Mouse (Mus musculus): ENCODE results near the gene Oxct2b.
A peak's percentile ranks its signal among the peaks of the same experiment; 100 is the strongest.
"Not testable (repeated sequence)": the region's sequence is repeated elsewhere in the genome, so short reads cannot be mapped to it uniquely, and the experiment has no call there.

Oxct2b gene

GRCm38 (mm10) chr4:123085290-123085689 lies 30.8 kb upstream of the Oxct2b start:
- Histone ChIP-seq H3K9me3 (ENCODE audit: low read length) (no peaks in the 10 kb centered on the region), H3K36me3 (ENCODE audit: insufficient read depth, low read length) (no peaks in the 10 kb centered on the region), H3K27me3 (ENCODE audit: insufficient read depth, low read length) (peaks cover 17% of the 10 kb centered on the region), H3K4me1 (replicated peaks; ENCODE audit: low read depth, low read length) (peaks cover 6% of the 10 kb centered on the region), H3K4me3 (replicated peaks; ENCODE audit: low read length) (no peak overlapping the region)
- TF ChIP-seq NANOG (IDR thresholded peaks at IDR 0.05; ENCODE audit: borderline replicate concordance, low read length) (no peak), CTCF (conservative IDR thresholded peaks at IDR 0.05; ENCODE audit: low read length) (no peak), POU5F1 (IDR thresholded peaks at IDR 0.05; ENCODE audit: borderline replicate concordance, low read length) (no peak)

GRCm38 (mm10) chr4:123086381-123086780 lies 29.7 kb upstream of the Oxct2b start:
- Histone ChIP-seq H3K4me3 (replicated peaks; ENCODE audit: low read length) (no peak overlapping the region), H3K4me1 (replicated peaks; ENCODE audit: low read depth, low read length) (peaks cover 6% of the 10 kb centered on the region), H3K36me3 (ENCODE audit: insufficient read depth, low read length) (no peaks in the 10 kb centered on the region), H3K27me3 (ENCODE audit: insufficient read depth, low read length) (peaks cover 9% of the 10 kb centered on the region), H3K9me3 (ENCODE audit: low read length) (no peaks in the 10 kb centered on the region)
- peak; percentile 40 for TF ChIP-seq CTCF (conservative IDR thresholded peaks at IDR 0.05; ENCODE audit: low read length)
- no peak for TF ChIP-seq POU5F1 (IDR thresholded peaks at IDR 0.05; ENCODE audit: borderline replicate concordance, low read length)
- TF ChIP-seq NANOG (IDR thresholded peaks at IDR 0.05; ENCODE audit: borderline replicate concordance, low read length), result no peak

- H3K4me3 ChIP-seq (replicated peaks; ENCODE audit: low read length), result no peak overlapping the region
- H3K27me3 ChIP-seq (ENCODE audit: insufficient read depth, low read length), result peaks cover 5% of the 10 kb centered on the region
- no peaks in the 10 kb centered on the region for H3K36me3 ChIP-seq (ENCODE audit: insufficient read depth, low read length)
- peaks cover 12% of the 10 kb centered on the region for H3K4me1 ChIP-seq (replicated peaks; ENCODE audit: low read depth, low read length)
- no peaks in the 10 kb centered on the region for H3K9me3 ChIP-seq (ENCODE audit: low read length)
- TF ChIP-seq NANOG (IDR thresholded peaks at IDR 0.05; ENCODE audit: borderline replicate concordance, low read length) (no peak), CTCF (conservative IDR thresholded peaks at IDR 0.05; ENCODE audit: low read length) (no peak), POU5F1 (IDR thresholded peaks at IDR 0.05; ENCODE audit: borderline replicate concordance, low read length) (no peak)
These were observed 23.4 kb upstream of the Oxct2b start for GRCm38 (mm10) chr4:123092621-123093020.

- TF ChIP-seq NANOG (IDR thresholded peaks at IDR 0.05; ENCODE audit: borderline replicate concordance, low read length) (no peak), CTCF (conservative IDR thresholded peaks at IDR 0.05; ENCODE audit: low read length) (no peak), POU5F1 (IDR thresholded peaks at IDR 0.05; ENCODE audit: borderline replicate concordance, low read length) (no peak)
- H3K4me1 ChIP-seq (replicated peaks; ENCODE audit: low read depth, low read length), result peaks cover 12% of the 10 kb centered on the region
- peaks cover 5% of the 10 kb centered on the region for H3K27me3 ChIP-seq (ENCODE audit: insufficient read depth, low read length)
- H3K36me3 ChIP-seq (ENCODE audit: insufficient read depth, low read length), result no peaks in the 10 kb centered on the region
- H3K4me3 ChIP-seq (replicated peaks; ENCODE audit: low read length), result peak overlapping the region; percentile 30; the same call in 1 of the 2 replicates
- H3K9me3 ChIP-seq (ENCODE audit: low read length), result no peaks in the 10 kb centered on the region
These were observed 22.8 kb upstream of the Oxct2b start for GRCm38 (mm10) chr4:123093064-123093776.

- no peak overlapping the region for H3K4me3 ChIP-seq (replicated peaks; ENCODE audit: low read length)
- TF ChIP-seq CTCF (conservative IDR thresholded peaks at IDR 0.05; ENCODE audit: low read length), result no peak
- TF ChIP-seq NANOG (IDR thresholded peaks at IDR 0.05; ENCODE audit: borderline replicate concordance, low read length), result no peak
- TF ChIP-seq POU5F1 (IDR thresholded peaks at IDR 0.05; ENCODE audit: borderline replicate concordance, low read length), result no peak
- H3K36me3 ChIP-seq (ENCODE audit: insufficient read depth, low read length), result no peaks in the 10 kb centered on the region
- H3K9me3 ChIP-seq (ENCODE audit: low read length), result no peaks in the 10 kb centered on the region
- peaks cover 5% of the 10 kb centered on the region for H3K27me3 ChIP-seq (ENCODE audit: insufficient read depth, low read length)
- peaks cover 12% of the 10 kb centered on the region for H3K4me1 ChIP-seq (replicated peaks; ENCODE audit: low read depth, low read length)
These were observed 22.2 kb upstream of the Oxct2b start for GRCm38 (mm10) chr4:123093869-123094268.

GRCm38 (mm10) chr4:123104651-123105450 lies 11.2 kb upstream of the Oxct2b start, which contains the start of gene Bmp8b:
Gene Bmp8b (plus strand): TSS chr4:123105165.
- no peaks in the 10 kb centered on the region for H3K9me3 ChIP-seq (ENCODE audit: low read length)
- TF ChIP-seq POU5F1 (IDR thresholded peaks at IDR 0.05; ENCODE audit: borderline replicate concordance, low read length) (no peak), CTCF (conservative IDR thresholded peaks at IDR 0.05; ENCODE audit: low read length) (no peak), NANOG (IDR thresholded peaks at IDR 0.05; ENCODE audit: borderline replicate concordance, low read length) (no peak)
- peak within 1 kb of the TSS; percentile 84 for H3K4me3 ChIP-seq (replicated peaks; ENCODE audit: low read length)
- H3K4me1 ChIP-seq (replicated peaks; ENCODE audit: low read depth, low read length), result peaks cover 8% of the 10 kb centered on the region
- peaks cover 70% of the 10 kb centered on the region for H3K27me3 ChIP-seq (ENCODE audit: insufficient read depth, low read length)
- H3K36me3 ChIP-seq (ENCODE audit: insufficient read depth, low read length), result no peaks in the 10 kb centered on the region

GRCm38 (mm10) chr4:123105451-123105790 lies 10.6 kb upstream of the Oxct2b start:
- Histone ChIP-seq H3K27me3 (ENCODE audit: insufficient read depth, low read length) (peaks cover 70% of the 10 kb centered on the region), H3K9me3 (ENCODE audit: low read length) (no peaks in the 10 kb centered on the region), H3K4me1 (replicated peaks; ENCODE audit: low read depth, low read length) (peaks cover 8% of the 10 kb centered on the region), H3K36me3 (ENCODE audit: insufficient read depth, low read length) (no peaks in the 10 kb centered on the region), H3K4me3 (replicated peaks; ENCODE audit: low read length) (peak overlapping the region; percentile 84)
- no peak for TF ChIP-seq CTCF (conservative IDR thresholded peaks at IDR 0.05; ENCODE audit: low read length)
- TF ChIP-seq POU5F1 (IDR thresholded peaks at IDR 0.05; ENCODE audit: borderline replicate concordance, low read length), result no peak
- no peak for TF ChIP-seq NANOG (IDR thresholded peaks at IDR 0.05; ENCODE audit: borderline replicate concordance, low read length)

GRCm38 (mm10) chr4:123105929-123106328 lies 10.1 kb upstream of the Oxct2b start:
- H3K36me3 ChIP-seq (ENCODE audit: insufficient read depth, low read length); H3K4me1 ChIP-seq (replicated peaks; ENCODE audit: low read depth, low read length); H3K9me3 ChIP-seq (ENCODE audit: low read length): not testable (repeated sequence)
- peaks cover 70% of the 10 kb centered on the region for H3K27me3 ChIP-seq (ENCODE audit: insufficient read depth, low read length)
- peak overlapping the region; percentile 84 for H3K4me3 ChIP-seq (replicated peaks; ENCODE audit: low read length)

Data from E14TG2a.4 (cell line).